Mouse (Mus musculus): ENCODE measurements around the gene Arhgap27. TPM values are rescaled to one million over a fixed set of nuclear protein-coding genes. Genes with fewer than 3 reads are reported as not detected.

The Arhgap27 gene
- polyA plus RNA-seq, 1 experiment from 2014 or later: 3.4 TPM

DNA sequence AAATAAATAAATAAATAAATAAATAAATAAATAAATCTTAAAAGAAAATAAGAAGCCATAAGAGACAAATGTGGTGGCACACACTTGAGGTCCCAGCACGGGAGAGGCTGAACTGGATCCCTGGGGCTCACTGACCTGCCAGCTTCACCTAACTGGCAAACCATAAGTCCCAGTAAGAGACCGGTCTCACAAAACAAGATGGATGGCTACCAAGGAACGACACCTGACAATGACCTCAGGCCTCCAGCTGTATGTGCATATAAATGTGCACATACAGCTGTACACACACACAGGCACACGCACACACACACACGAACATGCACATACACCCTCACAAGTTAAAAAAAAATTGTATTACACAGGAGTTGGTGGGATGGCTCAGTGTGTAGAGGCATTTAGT is 76.6 kb downstream of the Arhgap27 start:
- Histone ChIP-seq H3K27ac (ENCODE audit: low read depth, low read length) (no peak overlapping the region), H3K4me3 (ENCODE audit: low read depth, low read length) (no peak overlapping the region), H3K4me2 (no peak overlapping the region), H3K27me3 (ENCODE audit: control insufficient read depth, insufficient read depth, low read length) (no peaks in the 10 kb centered on the region), H3K4me1 (ENCODE audit: control insufficient read depth, insufficient read depth, low read length) (no peaks in the 10 kb centered on the region; the same call in none of the 2 replicates), H3K9ac (ENCODE audit: low read depth, low read length) (no peak overlapping the region), H3K36me3 (ENCODE audit: control insufficient read depth, insufficient read depth, low read length) (no peaks in the 10 kb centered on the region), H3K9me3 (replicated peaks; ENCODE audit: control insufficient read depth, low read length) (no peaks in the 10 kb centered on the region)
- no peak for ATAC-seq (replicated peaks; ENCODE audit: insufficient number of reproducible peaks, low FRiP score, low TSS enrichment)
- WGBS (ENCODE audit: insufficient replicate concordance): 89% methylated on average over 5 of the region's 5 CpGs

DNA sequence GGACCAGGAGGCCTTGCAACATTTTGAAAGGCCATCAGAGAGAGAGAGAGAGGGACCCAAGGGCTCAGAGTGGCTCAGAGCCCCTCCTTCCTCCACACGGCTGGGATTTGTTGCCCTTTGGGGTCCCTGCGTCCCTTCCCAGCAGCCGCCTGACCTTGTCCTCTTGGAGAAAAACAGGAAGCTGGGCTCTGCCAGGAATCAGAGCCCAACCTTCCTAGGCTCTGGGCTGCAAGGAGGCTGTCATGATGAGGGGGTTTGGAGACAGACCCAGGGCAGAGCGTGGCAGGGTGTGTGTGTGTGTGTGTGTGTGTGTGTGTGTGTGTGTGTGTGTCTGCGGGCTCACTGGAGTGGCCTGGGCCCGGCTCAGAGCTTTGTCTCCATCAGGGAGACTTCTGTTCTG is 77.5 kb downstream of the Arhgap27 start:
- 21% methylated on average over 6 of the region's 6 CpGs for WGBS (ENCODE audit: insufficient replicate concordance)
- Histone ChIP-seq H3K9ac (ENCODE audit: low read depth, low read length) (no peak overlapping the region; the same call in 1 of the 2 replicates), H3K4me1 (ENCODE audit: control insufficient read depth, insufficient read depth, low read length) (no peaks in the 10 kb centered on the region; the same call in none of the 2 replicates), H3K36me3 (ENCODE audit: control insufficient read depth, insufficient read depth, low read length) (no peaks in the 10 kb centered on the region), H3K27me3 (ENCODE audit: control insufficient read depth, insufficient read depth, low read length) (no peaks in the 10 kb centered on the region), H3K27ac (ENCODE audit: low read depth, low read length) (no peak overlapping the region), H3K4me2 (no peak overlapping the region), H3K9me3 (replicated peaks; ENCODE audit: control insufficient read depth, low read length) (no peaks in the 10 kb centered on the region), H3K4me3 (ENCODE audit: low read depth, low read length) (no peak overlapping the region)
- ATAC-seq (replicated peaks; ENCODE audit: insufficient number of reproducible peaks, low FRiP score, low TSS enrichment): no peak; the same call in 1 of the 2 replicates

- no peaks in the 10 kb centered on the region for H3K9me3 ChIP-seq (replicated peaks; ENCODE audit: control insufficient read depth, low read length)
- H3K27ac ChIP-seq (ENCODE audit: low read depth, low read length): no peak overlapping the region
- 77% methylated on average over 10 of the region's 10 CpGs for WGBS (ENCODE audit: insufficient replicate concordance)
- H3K4me1 ChIP-seq (ENCODE audit: control insufficient read depth, insufficient read depth, low read length): no peaks in the 10 kb centered on the region; the same call in none of the 2 replicates
- no peak overlapping the region for H3K4me2 ChIP-seq
- no peaks in the 10 kb centered on the region for H3K36me3 ChIP-seq (ENCODE audit: control insufficient read depth, insufficient read depth, low read length)
- no peak overlapping the region for H3K4me3 ChIP-seq (ENCODE audit: low read depth, low read length)
- H3K27me3 ChIP-seq (ENCODE audit: control insufficient read depth, insufficient read depth, low read length): no peaks in the 10 kb centered on the region
- no peak for ATAC-seq (replicated peaks; ENCODE audit: insufficient number of reproducible peaks, low FRiP score, low TSS enrichment)
- no peak overlapping the region for H3K9ac ChIP-seq (ENCODE audit: low read depth, low read length)
These were observed 78.2 kb downstream of the Arhgap27 start for GRCm38 (mm10) chr11:103285276-103285675.

DNA sequence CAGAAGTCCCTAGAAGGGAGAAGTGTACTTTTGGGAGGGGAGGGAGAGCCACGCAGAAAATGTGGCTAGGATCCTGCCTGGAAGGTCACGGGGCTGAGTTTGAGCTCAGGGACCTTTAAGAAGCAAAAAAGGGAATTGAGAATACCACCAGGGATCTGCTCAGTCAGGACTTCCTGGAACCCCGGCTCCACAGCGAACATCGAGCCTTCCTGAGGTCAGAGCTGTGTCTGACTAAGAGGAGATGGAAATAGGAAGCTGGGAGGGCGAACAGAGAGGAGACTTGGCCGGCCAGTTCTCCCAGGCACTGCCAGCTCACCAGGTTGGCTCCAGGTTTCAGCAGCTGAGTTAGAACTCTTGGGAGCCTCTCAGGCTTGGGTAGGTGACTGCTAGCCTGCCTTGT is 81.7 kb downstream of the Arhgap27 start:
- Histone ChIP-seq H3K9ac (ENCODE audit: low read depth, low read length) (no peak overlapping the region), H3K27ac (ENCODE audit: low read depth, low read length) (no peak overlapping the region), H3K4me1 (ENCODE audit: control insufficient read depth, insufficient read depth, low read length) (no peaks in the 10 kb centered on the region; the same call in none of the 2 replicates), H3K36me3 (ENCODE audit: control insufficient read depth, insufficient read depth, low read length) (no peaks in the 10 kb centered on the region), H3K4me3 (ENCODE audit: low read depth, low read length) (no peak overlapping the region), H3K9me3 (replicated peaks; ENCODE audit: control insufficient read depth, low read length) (no peaks in the 10 kb centered on the region), H3K27me3 (ENCODE audit: control insufficient read depth, insufficient read depth, low read length) (no peaks in the 10 kb centered on the region), H3K4me2 (no peak overlapping the region)
- no peak for ATAC-seq (replicated peaks; ENCODE audit: insufficient number of reproducible peaks, low FRiP score, low TSS enrichment)
- WGBS (ENCODE audit: insufficient replicate concordance): 50% methylated on average over 7 of the region's 7 CpGs

Other genes starting within 250 kb of the Arhgap27 start
- gene Hexim1, start 247.5 kb downstream of the Arhgap27 start, polyA plus RNA-seq (2014; fragmentation: Nextera tagmentation; extraction: Ambion mirVana): 4.2 and 4.4 TPM in 2 replicates
- gene Hexim2, start 231.3 kb downstream of the Arhgap27 start, polyA plus RNA-seq (2014; fragmentation: Nextera tagmentation; extraction: Ambion mirVana): 3.5 and 5.6 TPM in 2 replicates
- 0.79 and 1.1 TPM in 2 replicates for gene Fmnl1, start 192.6 kb downstream of the Arhgap27 start, polyA plus RNA-seq (2014; fragmentation: Nextera tagmentation; extraction: Ambion mirVana)
- not detected in 2 replicates for gene 1700023F06Rik, start 155.1 kb downstream of the Arhgap27 start, polyA plus RNA-seq (2014; fragmentation: Nextera tagmentation; extraction: Ambion mirVana)
- gene Spata32, start 145.3 kb downstream of the Arhgap27 start, polyA plus RNA-seq (2014; fragmentation: Nextera tagmentation; extraction: Ambion mirVana): not detected in 2 replicates
- gene Map3k14, start 96.2 kb downstream of the Arhgap27 start, polyA plus RNA-seq (2014; fragmentation: Nextera tagmentation; extraction: Ambion mirVana): 1.4 and 1.7 TPM in 2 replicates
- 4.4 and 5.2 TPM in 2 replicates for gene Plekhm1, start 49.0 kb upstream of the Arhgap27 start, polyA plus RNA-seq (2014; fragmentation: Nextera tagmentation; extraction: Ambion mirVana)
- gene Lrrc37a, start 140.9 kb upstream of the Arhgap27 start, polyA plus RNA-seq (2014; fragmentation: Nextera tagmentation; extraction: Ambion mirVana): not detected in 2 replicates